Mouse (Mus musculus): Measurements from ENCODE around the gene 1520401A03Rik.

DNA sequence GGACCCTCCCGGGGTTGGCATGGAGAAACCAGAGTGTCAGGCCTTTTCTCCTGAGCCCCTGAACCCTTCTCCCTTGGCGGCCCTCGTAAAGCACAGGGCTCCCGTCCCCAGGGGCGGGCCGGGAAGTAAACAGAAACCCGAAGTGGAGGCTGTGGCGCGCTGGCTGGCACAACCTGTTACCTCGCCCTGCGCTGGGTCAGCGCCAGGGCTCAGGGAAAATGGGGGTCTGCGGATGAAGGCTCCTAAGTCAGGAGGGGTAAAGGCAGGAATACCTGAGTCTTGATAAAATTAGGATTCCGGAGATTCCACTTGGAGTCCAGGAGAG lies 61.7 kb downstream of the 1520401A03Rik start:
- TF ChIP-seq CTCF (IDR thresholded peaks at IDR 0.05; ENCODE audit: low read depth, low read length) (no peak), POLR2AphosphoS5 (IDR thresholded peaks at IDR 0.05; ENCODE audit: insufficient replicate concordance, low read depth, low read length) (no peak), TAL1 (conservative IDR thresholded peaks at IDR 0.05; ENCODE audit: low read depth, low read length) (no peak), GATA1 (IDR thresholded peaks at IDR 0.05; ENCODE audit: borderline replicate concordance, low read length) (no peak), GATA2 (IDR thresholded peaks at IDR 0.05; ENCODE audit: borderline replicate concordance, low read depth, low read length) (no peak)

Data from G1E (cell line).